Mouse (Mus musculus) left cerebral cortex, postnatal 4 days (tissue): ENCODE results near the gene Atp5e. TPM values are rescaled to one million over a fixed set of nuclear protein-coding genes. Genes with fewer than 3 reads are reported as not detected.
A peak's percentile ranks its signal among the peaks of the same experiment; 100 is the strongest.

Source experiments
- DNase-seq: peaks from one replicate; pipeline ENCODE4 v3.0.0-alpha.2; 2022
- intact Hi-C: fragments of 180-260 bp; cut with DNase I; formaldehyde crosslinking; loops from one replicate; pipeline ENCODE4 v1.15.1; 2025
- total RNA-seq, 2 experiments: library from RNA; stranded (reverse); gene quantifications; 2 replicates each; pipeline ENCODE4 v1.2.3; 2021

The Atp5e gene
- total RNA-seq, 2 experiments from 2014 or later: 318 to 338 TPM

GRCm38 (mm10) chr2:174450353-174450752 lies 13.6 kb downstream of the Atp5e start, which contains the start of gene Tubb1:
Tubb1 (plus strand) TSS chr2:174450695.
- intact Hi-C loops: no loop called here
- no peak for DNase-seq

GRCm38 (mm10) chr2:174448405-174448804 lies 15.5 kb downstream of the Atp5e start:
- intact Hi-C loops: no loop called here

GRCm38 (mm10) chr2:174446905-174447304 lies 17.0 kb downstream of the Atp5e start:
- intact Hi-C loops: no loop called here
- DNase-seq: no peak

More at GRCm38 (mm10) chr2:174448405-174448804, 15.5 kb downstream of the Atp5e start:
- no peak for DNase-seq

- intact Hi-C loops: no loop called here
- no peak for DNase-seq
Measured at GRCm38 (mm10) chr2:174446492-174446891, 17.4 kb downstream of the Atp5e start.

GRCm38 (mm10) chr2:174445018-174445417 lies 18.9 kb downstream of the Atp5e start:
- no peak for DNase-seq
- intact Hi-C loops: no loop called here

GRCm38 (mm10) chr2:174444359-174444758 lies 19.5 kb downstream of the Atp5e start:
- no peak for DNase-seq
- intact Hi-C loops: no loop called here

- no peak for DNase-seq
- intact Hi-C loops: no loop called here
Measured at GRCm38 (mm10) chr2:174443046-174443445, 20.9 kb downstream of the Atp5e start.

GRCm38 (mm10) chr2:174442460-174442859 lies 21.4 kb downstream of the Atp5e start:
- intact Hi-C loops: no loop called here
- no peak for DNase-seq

- intact Hi-C loops: no loop called here
- no peak for DNase-seq
Measured at GRCm38 (mm10) chr2:174441898-174442297, 22.0 kb downstream of the Atp5e start.

- intact Hi-C loops: no loop called here
- DNase-seq: no peak
Measured at GRCm38 (mm10) chr2:174439961-174440360, 23.9 kb downstream of the Atp5e start.

- no peak for DNase-seq
- intact Hi-C loops: no loop called here
Measured at GRCm38 (mm10) chr2:174439450-174439838, 24.5 kb downstream of the Atp5e start.

GRCm38 (mm10) chr2:174438737-174439449 lies 25.0 kb downstream of the Atp5e start, which contains the start of gene Ctsz:
Ctsz (minus strand) TSS chr2:174439039.
- intact Hi-C loops: no loop called here
- DNase-seq: peak; percentile 53

- DNase-seq: no peak
Measured at GRCm38 (mm10) chr2:174438181-174438580, 25.7 kb downstream of the Atp5e start.

GRCm38 (mm10) chr2:174437697-174437982 lies 26.3 kb downstream of the Atp5e start:
- intact Hi-C loops: no loop called here

More at GRCm38 (mm10) chr2:174438181-174438580, 25.7 kb downstream of the Atp5e start:
- intact Hi-C loops: no loop called here

GRCm38 (mm10) chr2:174436916-174437696 lies 26.8 kb downstream of the Atp5e start:
- no peak for DNase-seq
- intact Hi-C loops: no loop called here

More at GRCm38 (mm10) chr2:174437697-174437982, 26.3 kb downstream of the Atp5e start:
- DNase-seq: no peak

GRCm38 (mm10) chr2:174436076-174436701 lies 27.7 kb downstream of the Atp5e start:
- intact Hi-C loops: no loop called here
- no peak for DNase-seq

GRCm38 (mm10) chr2:174434943-174435342 lies 29.0 kb downstream of the Atp5e start:
- no peak for DNase-seq
- intact Hi-C loops: no loop called here

- DNase-seq: no peak
- intact Hi-C loops: no loop called here
Measured at GRCm38 (mm10) chr2:174428996-174429591, 34.8 kb downstream of the Atp5e start.

- intact Hi-C loops: no loop called here
Measured at GRCm38 (mm10) chr2:174428076-174428835, 35.6 kb downstream of the Atp5e start.

GRCm38 (mm10) chr2:174426856-174427255 lies 37.0 kb downstream of the Atp5e start:
- intact Hi-C loops: no loop called here

More at GRCm38 (mm10) chr2:174428076-174428835, 35.6 kb downstream of the Atp5e start:
- no peak for DNase-seq

More at GRCm38 (mm10) chr2:174426856-174427255, 37.0 kb downstream of the Atp5e start:
- DNase-seq: no peak
